Comparison of ENCODE assay signal across 9 mouse cellular contexts in the genomic region with DNA sequence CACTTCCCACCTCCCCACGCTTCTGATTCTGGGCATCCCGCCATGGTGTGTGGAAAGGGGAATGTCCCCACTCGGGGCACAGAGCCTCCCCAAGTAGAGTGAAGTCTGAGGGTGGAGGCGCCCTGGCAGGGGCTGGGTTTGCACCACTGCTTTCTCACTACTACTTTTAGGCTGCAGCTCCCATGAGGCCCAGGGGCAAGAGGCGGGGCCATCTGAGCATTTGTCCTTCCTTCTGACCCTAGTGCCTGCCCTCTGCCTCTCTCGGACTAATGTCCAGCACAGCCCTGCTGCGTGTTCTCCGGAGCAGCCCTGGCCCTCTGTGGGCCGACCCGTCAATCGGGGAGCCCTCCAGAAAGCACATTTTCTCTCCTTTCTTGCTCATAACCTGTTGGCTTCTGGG. TPM values are rescaled to one million over a fixed set of nuclear protein-coding genes. Genes with fewer than 3 reads are reported as not detected.
DNase-seq lines count a peak whose midpoint lies in the region; ATAC-seq and TF ChIP-seq lines count a peak whose summit lies in the region.
"Had no signal": no experiment of that assay in that cellular context is flagged by ENCODE, and none has a peak within 500 bp of the region (broad histone marks: within the 10 kb centered on the region; RNA-seq: fewer than 3 reads in every experiment).

No protein-coding gene starts in this region.

- intact Hi-C loops in heart, adult 2 months (cut with DNase I), result no loop called here

- H3K27me3 ChIP-seq in forebrain, embryonic 11.5 days (ENCODE audit: control insufficient read depth, insufficient read depth, low read length), result peaks cover 3% of the 10 kb centered on the region; the same call in 1 of the 2 replicates
- peaks cover 3% of the 10 kb centered on the region; the same call in 1 of the 2 replicates for H3K27me3 ChIP-seq in forebrain, embryonic 15.5 days
- H3K27me3 ChIP-seq in heart, adult 2 months (ENCODE audit: control insufficient read depth, insufficient read depth, low read length), result peaks cover 2% of the 10 kb centered on the region; the same call in 1 of the 2 replicates
- H3K27me3 ChIP-seq in neural tube, embryonic 13.5 days, result peaks cover 33% of the 10 kb centered on the region
- H3K27me3 ChIP-seq in thymus, adult 2 months (ENCODE audit: control insufficient read depth, insufficient read depth, low read length), result no peaks in the 10 kb centered on the region; the same call in 1 of the 2 replicates

- no peak overlapping the region for H3K4me3 ChIP-seq in forebrain, embryonic 11.5 days (ENCODE audit: low read depth, low read length)
- H3K4me3 ChIP-seq in forebrain, embryonic 15.5 days, result no peak overlapping the region
- peak overlapping the region; percentile 40 for H3K4me3 ChIP-seq in heart, adult 2 months
- H3K4me3 ChIP-seq in neural tube, embryonic 13.5 days, result no peak overlapping the region
- no peak overlapping the region for H3K4me3 ChIP-seq in thymus, adult 2 months (ENCODE audit: control insufficient read depth, insufficient read depth, low read length)
- H3K4me3 ChIP-seq: stomach, embryonic 15.5 days had no signal

- peak overlapping the region; percentile 16; the same call in 1 of the 2 replicates for H3K9ac ChIP-seq in forebrain, embryonic 11.5 days (ENCODE audit: low read length)
- no peak overlapping the region; the same call in 1 of the 2 replicates for H3K9ac ChIP-seq in forebrain, embryonic 15.5 days (replicated peaks)
- peak overlapping the region; percentile 1; the same call in 1 of the 2 replicates for H3K9ac ChIP-seq in heart, adult 2 months (ENCODE audit: low read depth, low read length)
- H3K9ac ChIP-seq in neural tube, embryonic 13.5 days, result peak overlapping the region; percentile 38; the same call in 1 of the 2 replicates
- H3K9ac ChIP-seq: stomach, embryonic 15.5 days had no signal

- peaks cover 22% of the 10 kb centered on the region for H3K4me1 ChIP-seq in forebrain, embryonic 11.5 days (replicated peaks; ENCODE audit: control insufficient read depth, insufficient read depth, low read length)
- peaks cover 40% of the 10 kb centered on the region for H3K4me1 ChIP-seq in forebrain, embryonic 15.5 days
- no peaks in the 10 kb centered on the region for H3K4me1 ChIP-seq in heart, adult 2 months (ENCODE audit: control insufficient read depth, insufficient read depth, low read length)
- peaks cover 48% of the 10 kb centered on the region for H3K4me1 ChIP-seq in neural tube, embryonic 13.5 days (replicated peaks)
- no peaks in the 10 kb centered on the region; the same call in 1 of the 2 replicates for H3K4me1 ChIP-seq in thymus, adult 2 months (replicated peaks; ENCODE audit: control insufficient read depth, insufficient read depth, low read length)

- no peak for TF ChIP-seq CTCF in heart, adult 2 months (IDR thresholded peaks at IDR 0.05)
- TF ChIP-seq CTCF in thymus, adult 2 months (IDR thresholded peaks at IDR 0.05; ENCODE audit: borderline replicate concordance, control insufficient read depth, extremely low read depth, insufficient read depth, low read length, poor library complexity), result no peak

- peak overlapping the region; percentile 40; the same call in 1 of the 2 replicates for H3K4me2 ChIP-seq in forebrain, embryonic 11.5 days (ENCODE audit: low read depth, low read length, severe bottlenecking)
- no peak overlapping the region for H3K4me2 ChIP-seq in forebrain, embryonic 15.5 days (replicated peaks)
- no peak overlapping the region for H3K4me2 ChIP-seq in neural tube, embryonic 13.5 days

- no peaks in the 10 kb centered on the region for H3K9me3 ChIP-seq in forebrain, embryonic 11.5 days (ENCODE audit: control insufficient read depth, low read length)
- no peaks in the 10 kb centered on the region for H3K9me3 ChIP-seq in forebrain, embryonic 15.5 days
- no peaks in the 10 kb centered on the region for H3K9me3 ChIP-seq in neural tube, embryonic 13.5 days
- H3K9me3 ChIP-seq: stomach, embryonic 15.5 days had no signal

- ATAC-seq in forebrain, embryonic 11.5 days (replicated peaks; ENCODE audit: low FRiP score), result no peak
- ATAC-seq in forebrain, embryonic 15.5 days (replicated peaks), result no peak
- peak; percentile 61 for ATAC-seq in CD4-positive, CD25-positive, alpha-beta regulatory T cell, adult 4 months
- no peak for ATAC-seq in neural tube, embryonic 13.5 days (ENCODE audit: low read depth)

- no peak for TF ChIP-seq EP300 in heart, adult 2 months (IDR thresholded peaks at IDR 0.05; ENCODE audit: insufficient read depth, low read depth, low read length)

- TF ChIP-seq POLR2A in heart, adult 2 months (IDR thresholded peaks at IDR 0.05; ENCODE audit: insufficient read depth, low read depth, low read length), result peak; percentile 60; the same call in 1 of the 2 replicates
- no peak for TF ChIP-seq POLR2A in thymus, adult 2 months (IDR thresholded peaks at IDR 0.05; ENCODE audit: control insufficient read depth, extremely low read depth, insufficient read depth, low read length, poor library complexity)

- H3K27ac ChIP-seq in forebrain, embryonic 11.5 days (ENCODE audit: low read depth, low read length), result no peak overlapping the region
- H3K27ac ChIP-seq in forebrain, embryonic 15.5 days (replicated peaks), result no peak overlapping the region
- H3K27ac ChIP-seq in heart, adult 2 months, result peak overlapping the region; percentile 91
- no peak overlapping the region for H3K27ac ChIP-seq in neural tube, embryonic 13.5 days (replicated peaks)
- H3K27ac ChIP-seq in thymus, adult 2 months (ENCODE audit: control insufficient read depth, insufficient read depth, low read length), result no peak overlapping the region
- H3K27ac ChIP-seq: stomach, embryonic 15.5 days had no signal

- DNase-seq in forebrain, embryonic 11.5 days (ENCODE audit: low spot score), result no peak
- peak; percentile 69 to 80 for DNase-seq in heart, adult 2 months
- peak; percentile 73 to 88 for DNase-seq in kidney, postnatal 25 days
- DNase-seq in thymus, adult 2 months, result no peak
- DNase-seq in thymus, postnatal 0 days (ENCODE audit: low spot score), result no peak

- WGBS in forebrain, embryonic 11.5 days, result 54% methylated on average over 11 of the region's 11 CpGs
- WGBS in forebrain, embryonic 15.5 days, result 33% methylated on average over 11 of the region's 11 CpGs
- 37% methylated on average over 11 of the region's 11 CpGs for WGBS in heart, adult 2 months
- 51% methylated on average over 11 of the region's 11 CpGs for WGBS in neural tube, embryonic 13.5 days
- 52% methylated on average over 11 of the region's 11 CpGs for WGBS in thymus, adult 2 months

- no peaks in the 10 kb centered on the region for H3K36me3 ChIP-seq in forebrain, embryonic 11.5 days (ENCODE audit: control insufficient read depth, insufficient read depth, low read length)
- H3K36me3 ChIP-seq in forebrain, embryonic 15.5 days, result no peaks in the 10 kb centered on the region
- no peaks in the 10 kb centered on the region for H3K36me3 ChIP-seq in heart, adult 2 months (ENCODE audit: control insufficient read depth, insufficient read depth, low read length)
- H3K36me3 ChIP-seq in neural tube, embryonic 13.5 days, result no peaks in the 10 kb centered on the region
- no peaks in the 10 kb centered on the region for H3K36me3 ChIP-seq in thymus, adult 2 months (ENCODE audit: control insufficient read depth, insufficient read depth, low read length)
- H3K36me3 ChIP-seq: stomach, embryonic 15.5 days had no signal

- H3K79me2 ChIP-seq in heart, adult 2 months (replicated peaks; ENCODE audit: control insufficient read depth, insufficient read depth, low read length), result no peaks in the 10 kb centered on the region

RNA-seq across cellular contexts. Expression of gene Rap1gap, which starts 59.7 kb away (rescaled TPM):
- polyA plus RNA-seq in forebrain, embryonic 11.5 days (2014; fragmentation: Nextera tagmentation; extraction: Ambion mirVana), result 4.4 and 7.7 TPM in 2 replicates
- 31.2 and 40.4 TPM in 2 replicates for polyA plus RNA-seq in forebrain, embryonic 15.5 days (2015; fragmentation: Nextera tagmentation; extraction: Ambion mirVana)
- 1 to 10 TPM in 1 of 2 experiments, not detected in 1; 1.4 TPM for polyA plus RNA-seq in CD4-positive, CD25-positive, alpha-beta regulatory T cell, adult 4 months (2017; shearing (Covaris generic))
- total RNA-seq in heart, adult 2 months (2021), result 10 to 100 TPM; 14.7 to 15.6 TPM
- polyA plus RNA-seq in heart, adult 2 months (2012; rRNA removed), result 33.6 and 35.9 TPM in 2 replicates
- polyA plus RNA-seq in neural tube, embryonic 13.5 days (2015; fragmentation: Nextera tagmentation; extraction: Ambion mirVana), result 39.5 and 51.2 TPM in 2 replicates
- 23.5 and 26.1 TPM in 2 replicates for polyA plus RNA-seq in thymus, adult 2 months (2012; rRNA removed)
- polyA plus RNA-seq in thymus, postnatal 0 days (2015; fragmentation: Nextera tagmentation; extraction: Ambion mirVana), result 5.5 TPM in 2 replicates

Comparison
In these comparisons a context has a peak if more than half of its experiments do, and no peak if none do; other contexts are left out.
1. DNase-seq: peak in heart, adult 2 months (2 of 2) and kidney, postnatal 25 days (2 of 2); none in forebrain, embryonic 11.5 days (single experiment), thymus, adult 2 months (single experiment) and thymus, postnatal 0 days (single experiment).